Mouse (Mus musculus) intestine, postnatal 0 days (tissue): ENCODE data around the gene Satb1. TPM values are rescaled to one million over a fixed set of nuclear protein-coding genes. Genes with fewer than 3 reads are reported as not detected.

Experiments
- ATAC-seq: fragments of 200-750 bp; cut with Nextera tagmentation; 2 replicates; pipeline ENCODE4 v1.8.0; 2017; ENCODE audit warnings: mild to moderate bottlenecking, moderate TSS enrichment, moderate library complexity
- H3K27ac ChIP-seq: fragments of 300-500 bp; sonication (generic); 2 replicates; pipeline ENCODE4 v1.5.1; 2014; ENCODE audit warnings: mild to moderate bottlenecking, low read depth, low read length, moderate library complexity
- H3K27me3 ChIP-seq: fragments of 300-500 bp; sonication (generic); replicated peaks from 2 replicates; pipeline ENCODE4 v1.6.1; 2014; ENCODE audit warnings: low read length, mixed read lengths; ENCODE audit not compliant: control insufficient read depth, insufficient read depth
- H3K36me3 ChIP-seq: fragments of 300-500 bp; sonication (generic); 2 replicates; pipeline ENCODE4 v1.6.1; 2014; ENCODE audit warnings: mild to moderate bottlenecking, moderate library complexity; ENCODE audit not compliant: control insufficient read depth, insufficient read depth
- H3K4me1 ChIP-seq: fragments of 300-500 bp; sonication (generic); replicated peaks from 2 replicates; pipeline ENCODE4 v1.6.1; 2014; ENCODE audit warnings: antibody characterized with exemption, low read length, mixed read lengths; ENCODE audit not compliant: control insufficient read depth, insufficient read depth
- H3K4me2 ChIP-seq: fragments of 300-500 bp; sonication (generic); replicated peaks from 2 replicates; pipeline ENCODE4 v1.6.1; 2014; ENCODE audit warnings: low read depth, mild to moderate bottlenecking, moderate library complexity
- H3K4me3 ChIP-seq: fragments of 300-500 bp; sonication (generic); 2 replicates; pipeline ENCODE4 v1.5.1; 2014; ENCODE audit warnings: low read depth, low read length
- H3K9ac ChIP-seq: fragments of 300-500 bp; sonication (generic); 2 replicates; pipeline ENCODE4 v1.6.1; 2014; ENCODE audit warnings: mild to moderate bottlenecking, low read depth, low read length
- H3K9me3 ChIP-seq: fragments of 300-500 bp; sonication (generic); 2 replicates; pipeline ENCODE4 v1.6.1; 2016; ENCODE audit warnings: mixed run types; ENCODE audit not compliant: control insufficient read depth
- CTCF ChIP-seq: sonication (generic); IDR thresholded peaks from 2 replicates; pipeline ENCODE4 v1.5.1; 2016; ENCODE audit warnings: low read depth, mild to moderate bottlenecking, control low read depth, antibody characterized with exemption, moderate library complexity
- WGBS: fragments of 180-500 bp; shearing (Covaris S2); extraction: QIAGEN DNeasy Blood & Tissue Kit; methylation state at CpG from one replicate; pipeline ENCODE4 v1.1.7; 2014; 5-methylcytosine and 5-hydroxymethylcytosine counted together
- polyA plus RNA-seq: library from polyadenylated mRNA; unstranded; fragments of >200 nt; fragmentation: Nextera tagmentation; extraction: Ambion mirVana; gene quantifications from 2 replicates; pipeline ENCODE4 v1.2.1, GENCODE M21; 2015

The Satb1 gene
- polyA plus RNA-seq, 1 experiment from 2014 or later = 2.0 TPM

- no peak for TF ChIP-seq CTCF
- Histone ChIP-seq H3K9me3 (no peaks in the 10 kb centered on the region), H3K9ac (no peak overlapping the region), H3K4me2 (no peak overlapping the region), H3K4me1 (no peaks in the 10 kb centered on the region), H3K36me3 (no peaks in the 10 kb centered on the region), H3K27me3 (no peaks in the 10 kb centered on the region), H3K27ac (no peak overlapping the region), H3K4me3 (no peak overlapping the region)
- WGBS = 92% methylated on average over 5 of the region's 5 CpGs
- no peak for ATAC-seq
These were observed 36.6 kb downstream of the Satb1 start for GRCm38 (mm10) chr17:51796459-51796858.

GRCm38 (mm10) chr17:51791226-51791625 lies 41.9 kb downstream of the Satb1 start:
- no peaks in the 10 kb centered on the region for H3K4me1 ChIP-seq
- H3K4me2 ChIP-seq = no peak overlapping the region
- H3K27ac ChIP-seq = no peak overlapping the region
- no peak overlapping the region for H3K4me3 ChIP-seq
- ATAC-seq = no peak
- no peak for TF ChIP-seq CTCF
- WGBS = 72% methylated on average over 5 of the region's 5 CpGs
- no peaks in the 10 kb centered on the region for H3K9me3 ChIP-seq
- no peaks in the 10 kb centered on the region for H3K27me3 ChIP-seq
- no peak overlapping the region for H3K9ac ChIP-seq
- H3K36me3 ChIP-seq = no peaks in the 10 kb centered on the region

GRCm38 (mm10) chr17:51790387-51791060 lies 42.6 kb downstream of the Satb1 start:
- Histone ChIP-seq H3K9ac (no peak overlapping the region), H3K9me3 (no peaks in the 10 kb centered on the region), H3K27me3 (no peaks in the 10 kb centered on the region), H3K4me1 (no peaks in the 10 kb centered on the region), H3K27ac (no peak overlapping the region), H3K36me3 (no peaks in the 10 kb centered on the region), H3K4me3 (no peak overlapping the region), H3K4me2 (no peak overlapping the region)
- TF ChIP-seq CTCF = no peak
- 61% methylated on average over 8 of the region's 8 CpGs for WGBS
- ATAC-seq = no peak

- H3K4me1 ChIP-seq = no peaks in the 10 kb centered on the region
- no peaks in the 10 kb centered on the region for H3K36me3 ChIP-seq
- H3K4me3 ChIP-seq = no peak overlapping the region
- H3K9me3 ChIP-seq = no peaks in the 10 kb centered on the region
- WGBS = 88% methylated on average over 6 of the region's 6 CpGs
- no peaks in the 10 kb centered on the region for H3K27me3 ChIP-seq
- no peak overlapping the region for H3K4me2 ChIP-seq
- H3K27ac ChIP-seq = no peak overlapping the region
- no peak overlapping the region for H3K9ac ChIP-seq
- TF ChIP-seq CTCF = no peak
- no peak for ATAC-seq
These were observed 43.3 kb downstream of the Satb1 start for GRCm38 (mm10) chr17:51789777-51790176.

- ATAC-seq = no peak
- TF ChIP-seq CTCF = no peak
- H3K9me3 ChIP-seq = no peaks in the 10 kb centered on the region
- H3K27me3 ChIP-seq = no peaks in the 10 kb centered on the region
- H3K4me2 ChIP-seq = no peak overlapping the region
- H3K9ac ChIP-seq = no peak overlapping the region
- no peak overlapping the region for H3K27ac ChIP-seq
- H3K4me3 ChIP-seq = no peak overlapping the region
- no peaks in the 10 kb centered on the region for H3K36me3 ChIP-seq
- 88% methylated on average over 4 of the region's 4 CpGs for WGBS
- H3K4me1 ChIP-seq = no peaks in the 10 kb centered on the region
These were observed 44.0 kb downstream of the Satb1 start for GRCm38 (mm10) chr17:51789098-51789497.

GRCm38 (mm10) chr17:51787955-51788354 lies 45.1 kb downstream of the Satb1 start:
- H3K27me3 ChIP-seq = no peaks in the 10 kb centered on the region
- H3K4me3 ChIP-seq = no peak overlapping the region
- no peak overlapping the region for H3K9ac ChIP-seq
- no peak overlapping the region for H3K27ac ChIP-seq
- no peaks in the 10 kb centered on the region for H3K4me1 ChIP-seq
- TF ChIP-seq CTCF = no peak
- 89% methylated on average over 2 of the region's 2 CpGs for WGBS
- no peak overlapping the region for H3K4me2 ChIP-seq
- H3K36me3 ChIP-seq = no peaks in the 10 kb centered on the region
- ATAC-seq = no peak
- no peaks in the 10 kb centered on the region for H3K9me3 ChIP-seq
